Mouse (Mus musculus): ENCODE measurements at regions not wholly inside any gene's neighbourhood (a gene's known extent, or its start where the extent isn't known, plus 50 kb on each side); places are given as distances from the start of the nearest gene placed in this dataset.

DNA sequence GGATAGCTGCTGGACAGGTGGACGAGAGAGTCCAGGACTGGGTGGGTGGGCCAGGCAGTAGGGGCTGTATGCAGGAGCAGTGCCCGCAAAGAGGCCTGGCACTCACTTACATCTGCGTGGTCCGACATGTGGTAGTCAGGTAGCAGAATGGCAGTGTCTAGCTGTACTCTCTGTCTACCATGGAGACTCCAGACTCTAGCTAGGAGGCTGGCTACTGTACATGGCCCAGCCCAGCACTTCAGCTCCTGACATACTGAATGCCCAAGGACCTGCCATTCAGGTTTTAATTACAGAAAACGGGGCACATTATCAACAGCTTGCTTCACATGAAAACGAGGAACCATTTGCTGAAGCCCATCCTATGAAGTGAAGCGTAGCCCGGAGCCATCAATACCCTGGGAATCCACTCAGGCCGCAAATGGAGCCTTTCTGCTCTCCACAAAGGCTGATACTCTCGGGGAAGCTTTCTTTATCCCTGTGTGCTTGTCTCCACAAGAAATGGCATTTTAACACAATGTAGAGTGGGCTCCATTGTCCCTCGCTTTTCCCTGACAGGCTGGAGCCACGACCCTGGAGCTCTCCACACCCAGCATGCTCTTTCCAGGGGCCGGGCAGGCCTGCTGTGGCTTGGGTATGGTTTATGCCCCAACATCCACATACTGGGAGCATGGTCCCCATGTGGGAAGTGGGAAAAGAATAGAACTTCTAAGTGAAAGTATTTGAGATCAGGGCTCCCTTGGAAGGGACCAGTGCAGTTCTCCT is 110.6 kb upstream of the A530016L24Rik start:
- DNase-seq (ENCODE audit: low spot score): no peak

DNA sequence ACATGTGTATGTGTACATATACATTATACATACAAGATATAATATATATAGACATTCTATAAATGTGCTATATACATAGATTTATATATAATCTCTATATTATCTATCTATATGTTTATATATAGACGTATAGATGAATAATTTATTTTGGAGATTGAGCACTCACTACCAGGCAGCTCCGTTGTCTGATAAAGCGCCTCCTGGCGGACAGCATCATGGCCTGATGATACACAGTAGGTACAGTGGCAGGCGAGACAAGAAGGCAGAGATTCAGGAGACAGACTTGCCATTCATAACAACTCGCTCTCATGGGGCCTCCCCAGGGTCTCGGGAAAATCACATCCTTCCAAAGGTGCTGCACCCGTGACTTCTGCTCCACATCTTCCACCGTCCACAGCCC is 101.4 kb upstream of the A530016L24Rik start:
- no peak for DNase-seq (ENCODE audit: low spot score)

DNA sequence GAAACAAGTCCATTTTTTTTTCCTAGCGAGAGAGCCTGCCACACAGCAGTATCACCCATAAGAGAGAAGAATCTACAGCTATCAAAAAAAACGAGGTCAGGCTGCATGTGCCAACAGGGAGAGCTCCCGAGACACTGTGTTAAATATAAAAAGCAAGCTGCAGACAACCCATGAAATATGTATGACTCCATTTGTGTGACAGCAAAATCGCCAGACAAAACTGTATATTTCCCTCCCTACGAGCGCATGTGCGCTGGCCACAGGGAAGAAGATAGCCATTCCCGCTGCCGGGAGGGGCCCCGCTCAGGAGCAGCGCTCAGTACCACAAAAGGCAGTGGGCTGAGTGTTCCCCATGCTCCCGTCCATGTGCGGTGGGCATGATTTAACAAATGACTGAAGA is 93.3 kb upstream of the A530016L24Rik start:
- DNase-seq (ENCODE audit: low spot score): no peak

DNA sequence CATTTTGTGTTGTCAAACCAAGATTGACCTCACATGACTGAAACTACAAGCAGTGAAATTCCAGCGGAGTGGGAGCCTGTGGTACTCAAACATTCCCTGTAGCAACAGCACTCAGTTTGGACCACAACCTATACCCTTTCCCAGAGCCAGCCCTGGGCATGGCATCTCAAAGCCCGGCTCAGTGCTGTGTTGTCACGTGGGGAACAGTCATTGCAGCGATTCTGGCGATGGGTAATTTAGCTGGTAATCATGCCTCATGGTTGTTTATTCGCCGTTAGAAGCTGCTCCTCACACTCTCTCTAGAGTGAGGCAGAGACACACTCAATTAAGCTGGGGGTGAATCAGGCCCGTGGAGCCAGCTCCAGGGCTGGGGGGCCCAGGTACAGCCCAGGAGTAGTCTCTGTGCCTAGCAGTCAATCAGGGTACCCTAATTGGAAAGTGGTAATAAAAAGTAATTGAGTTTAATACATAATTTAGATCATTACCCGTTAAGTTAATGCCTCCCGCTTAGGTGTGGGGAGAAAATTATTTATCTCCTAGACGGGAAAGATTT is 85.5 kb upstream of the A530016L24Rik start:
- DNase-seq (ENCODE audit: low spot score): no peak

DNA sequence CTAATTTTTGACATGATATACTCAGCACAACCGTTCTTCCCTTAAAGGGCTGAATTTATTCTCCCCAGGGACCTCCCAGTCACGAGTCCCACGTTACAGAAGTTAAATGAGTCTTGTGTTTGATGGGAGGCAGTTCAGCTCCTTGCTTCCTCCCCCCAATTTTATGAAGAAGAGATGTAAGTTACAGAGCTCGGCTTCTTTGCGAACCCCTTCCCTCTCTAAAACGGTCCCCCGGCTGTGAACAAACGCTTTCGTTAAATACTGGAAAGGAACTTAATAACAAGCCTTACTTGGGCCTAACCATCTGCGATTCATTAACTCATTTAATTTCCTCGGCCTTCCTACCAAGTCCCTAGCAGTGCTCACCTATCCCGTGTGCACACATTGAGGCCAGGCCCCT is 84.9 kb upstream of the A530016L24Rik start:
- DNase-seq (ENCODE audit: low spot score): no peak

DNA sequence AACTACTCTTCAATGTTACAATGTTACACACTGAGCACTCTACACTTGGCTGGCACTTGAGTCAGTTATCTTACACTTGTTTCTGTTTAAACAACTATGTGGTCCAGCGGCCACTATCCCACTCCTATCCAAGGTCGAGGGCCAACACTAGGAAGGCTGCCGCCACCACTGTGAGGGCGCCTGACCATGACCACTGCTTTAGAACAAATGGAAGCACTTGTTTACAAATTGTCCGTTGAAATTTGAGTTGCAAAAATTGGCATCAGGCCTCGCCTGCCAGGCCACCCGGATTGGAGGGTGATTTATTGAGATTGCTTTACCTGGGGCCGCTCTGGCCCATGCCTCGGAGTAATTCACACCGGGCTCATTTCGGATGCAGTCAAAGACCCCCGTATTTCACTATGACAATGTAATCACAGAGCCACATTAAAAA is 83.5 kb upstream of the A530016L24Rik start:
- no peak for DNase-seq (ENCODE audit: low spot score)

DNA sequence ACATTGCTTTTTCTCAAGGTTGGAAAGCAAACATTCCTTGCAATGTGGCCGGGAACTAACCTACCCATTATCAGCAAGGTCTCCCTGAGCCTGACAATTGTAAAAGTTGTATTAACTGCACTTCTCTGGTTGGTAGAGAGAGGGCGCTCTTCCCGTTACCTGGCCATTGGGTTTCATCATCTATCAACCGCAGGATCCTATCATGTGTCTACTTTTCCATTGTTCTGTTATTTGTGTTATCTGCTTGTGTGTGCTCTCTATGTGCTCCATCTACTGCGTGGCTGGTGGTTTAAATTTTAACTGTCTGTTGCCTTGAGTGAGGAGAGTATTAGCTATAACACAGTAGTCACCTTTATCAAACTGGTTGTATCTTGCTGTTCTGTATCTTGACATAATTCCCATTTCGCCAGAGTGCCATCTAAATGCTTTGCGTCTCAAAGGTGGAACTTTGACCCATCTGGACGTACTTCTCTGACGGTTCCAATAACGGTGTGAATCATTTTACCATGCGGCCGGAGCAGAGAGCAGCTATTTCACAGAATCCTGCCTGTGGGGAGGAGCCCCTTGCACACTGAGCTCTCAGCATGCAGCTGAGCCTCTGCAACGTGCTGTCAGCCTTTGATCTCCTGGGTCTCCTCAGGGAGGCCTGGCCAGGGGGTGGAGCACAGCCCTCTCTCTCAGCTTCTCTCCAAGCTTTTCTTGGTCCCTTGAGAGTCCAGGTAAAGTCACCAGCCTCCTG is 77.5 kb upstream of the A530016L24Rik start:
- no peak for DNase-seq (ENCODE audit: low spot score)

DNA sequence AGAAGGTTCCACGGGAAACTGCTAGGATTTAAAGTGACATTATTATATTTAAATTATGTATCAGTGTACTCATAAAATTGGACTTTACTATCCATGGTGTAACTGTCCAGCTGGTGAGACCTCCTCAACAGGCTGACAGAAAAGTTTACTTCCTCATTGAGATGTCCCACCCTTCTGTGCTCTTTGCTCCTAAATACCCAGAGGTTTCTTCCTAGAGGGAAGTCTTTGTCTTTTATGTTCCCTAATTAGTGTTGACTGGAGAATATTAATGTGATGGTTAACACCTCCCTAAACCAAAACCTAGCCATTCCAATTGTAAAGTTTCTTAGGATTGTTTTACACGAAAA is 76.9 kb upstream of the A530016L24Rik start:
- DNase-seq (ENCODE audit: low spot score): no peak

DNA sequence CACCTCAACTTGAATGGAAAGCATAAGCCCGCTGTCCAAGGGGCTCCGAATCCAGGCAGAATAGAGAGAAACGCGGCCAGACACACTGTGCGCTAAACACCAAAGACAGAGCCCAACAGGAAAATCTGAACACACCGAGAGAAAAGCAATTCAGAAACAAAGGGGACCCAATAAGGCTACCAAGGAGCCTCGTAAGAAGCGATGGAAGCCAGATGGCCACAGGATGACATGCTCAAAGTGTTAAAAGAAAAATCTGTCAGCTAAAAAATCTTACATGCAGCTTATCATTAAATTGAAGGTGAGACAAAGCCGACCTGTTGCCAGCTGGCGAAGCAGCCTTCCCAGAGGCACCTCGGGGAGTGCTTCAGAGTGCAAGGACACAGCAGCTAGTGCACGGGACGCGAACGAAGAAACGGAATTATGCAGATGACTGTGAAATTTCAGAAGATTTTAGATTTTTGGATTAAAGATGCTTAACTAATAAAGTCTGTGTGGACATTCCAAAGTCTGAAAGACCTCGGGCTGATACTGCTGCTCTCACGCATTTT is 73.2 kb upstream of the A530016L24Rik start:
- no peak for DNase-seq (ENCODE audit: low spot score)

DNA sequence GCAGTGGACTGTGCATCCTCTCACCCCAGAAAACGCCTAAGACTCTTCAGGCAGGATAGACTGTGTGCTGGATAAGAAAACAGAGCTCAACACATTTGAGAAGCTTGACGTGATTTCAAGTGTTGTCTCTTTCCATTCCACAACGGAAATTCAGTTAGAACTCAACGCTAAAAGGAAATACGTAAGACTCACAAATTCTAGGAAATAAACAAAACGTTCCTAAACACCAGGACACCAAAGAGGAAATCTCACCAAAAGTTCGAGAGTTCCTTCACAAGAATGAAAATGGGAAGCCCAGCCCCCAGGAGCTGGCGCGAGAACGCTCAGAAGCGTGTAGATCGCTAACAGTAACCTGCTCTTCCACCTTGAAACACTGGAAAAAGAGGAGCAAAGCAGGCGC is 72.7 kb upstream of the A530016L24Rik start:
- no peak for DNase-seq (ENCODE audit: low spot score)

DNA sequence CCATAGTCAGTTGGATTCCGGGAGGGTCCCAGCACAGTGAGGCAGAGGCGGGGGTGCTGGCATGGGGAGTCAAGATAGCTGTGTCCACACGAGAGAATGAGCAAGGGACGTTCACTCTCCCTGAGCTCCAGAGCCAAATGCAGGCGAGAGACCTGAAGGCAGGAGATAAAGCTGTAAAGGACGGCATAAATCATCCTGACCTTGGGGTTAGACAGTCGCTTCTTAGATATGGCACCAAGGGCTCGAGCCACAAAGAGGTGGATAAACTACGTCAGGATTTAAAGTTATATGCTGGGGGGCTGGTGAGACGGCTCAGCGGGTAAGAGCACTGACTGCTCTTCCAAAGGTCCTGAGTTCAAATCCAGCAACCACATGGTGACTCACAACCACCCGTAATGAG is 70.6 kb upstream of the A530016L24Rik start:
- no peak for DNase-seq (ENCODE audit: low spot score)

DNA sequence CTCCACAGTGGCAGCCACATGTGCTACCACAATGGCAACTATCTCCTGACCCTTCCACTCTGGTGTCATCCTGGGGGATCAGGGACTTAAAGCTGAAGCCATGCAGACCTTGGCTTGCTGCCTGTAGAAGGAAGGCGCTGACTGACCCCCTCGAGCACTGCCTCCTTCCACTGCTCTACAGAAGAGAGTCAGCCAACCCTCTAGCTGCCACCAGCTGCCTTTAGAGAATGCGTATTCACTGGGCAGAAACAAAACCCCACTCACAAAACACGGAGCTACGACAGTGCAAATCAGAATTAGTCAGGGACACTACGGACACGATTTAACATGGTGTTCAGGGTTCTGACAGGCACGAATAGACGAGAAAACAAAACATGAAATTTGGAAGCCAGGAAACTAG is 67.1 kb upstream of the A530016L24Rik start:
- no peak for DNase-seq (ENCODE audit: low spot score)

DNA sequence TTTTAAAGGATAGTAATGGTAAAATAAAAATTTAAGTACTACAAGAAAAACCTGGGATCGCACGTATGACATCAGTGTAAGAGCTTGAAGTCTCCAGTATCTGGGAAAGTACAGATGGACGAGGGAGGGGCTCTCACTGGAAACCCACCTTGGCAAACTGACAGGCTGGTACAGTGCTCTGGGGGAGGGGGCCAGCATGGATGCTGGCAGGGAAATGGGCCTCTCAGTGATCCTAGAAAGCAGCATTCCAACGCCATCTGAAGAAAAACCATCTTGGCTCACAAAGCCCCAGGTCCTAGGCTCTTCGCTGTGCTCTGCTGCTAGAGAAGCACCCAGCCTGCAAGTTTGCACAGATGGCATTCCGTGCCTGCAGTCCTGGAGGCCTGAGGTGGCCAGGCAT is 65.1 kb upstream of the A530016L24Rik start:
- no peak for DNase-seq (ENCODE audit: low spot score)

DNA sequence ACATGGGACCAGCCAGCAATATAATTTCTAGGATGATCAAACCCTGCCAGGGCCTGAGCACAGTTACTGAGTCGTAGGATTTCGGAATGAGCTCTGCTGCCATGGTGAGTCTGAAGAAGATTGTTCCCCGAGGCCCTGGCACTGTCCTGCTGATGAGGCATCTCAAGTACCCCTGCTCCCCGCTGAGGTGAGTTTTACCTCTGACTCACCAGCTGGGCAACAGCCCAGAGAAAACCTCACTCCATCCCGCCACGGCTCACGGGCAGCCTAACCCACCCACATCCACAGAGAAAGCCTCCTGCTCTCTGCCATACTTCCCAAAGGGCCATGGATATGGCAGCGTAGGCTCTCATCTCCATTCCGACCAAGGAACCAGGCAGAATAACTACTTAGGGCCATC is 62.6 kb upstream of the A530016L24Rik start:
- no peak for DNase-seq (ENCODE audit: low spot score)

DNA sequence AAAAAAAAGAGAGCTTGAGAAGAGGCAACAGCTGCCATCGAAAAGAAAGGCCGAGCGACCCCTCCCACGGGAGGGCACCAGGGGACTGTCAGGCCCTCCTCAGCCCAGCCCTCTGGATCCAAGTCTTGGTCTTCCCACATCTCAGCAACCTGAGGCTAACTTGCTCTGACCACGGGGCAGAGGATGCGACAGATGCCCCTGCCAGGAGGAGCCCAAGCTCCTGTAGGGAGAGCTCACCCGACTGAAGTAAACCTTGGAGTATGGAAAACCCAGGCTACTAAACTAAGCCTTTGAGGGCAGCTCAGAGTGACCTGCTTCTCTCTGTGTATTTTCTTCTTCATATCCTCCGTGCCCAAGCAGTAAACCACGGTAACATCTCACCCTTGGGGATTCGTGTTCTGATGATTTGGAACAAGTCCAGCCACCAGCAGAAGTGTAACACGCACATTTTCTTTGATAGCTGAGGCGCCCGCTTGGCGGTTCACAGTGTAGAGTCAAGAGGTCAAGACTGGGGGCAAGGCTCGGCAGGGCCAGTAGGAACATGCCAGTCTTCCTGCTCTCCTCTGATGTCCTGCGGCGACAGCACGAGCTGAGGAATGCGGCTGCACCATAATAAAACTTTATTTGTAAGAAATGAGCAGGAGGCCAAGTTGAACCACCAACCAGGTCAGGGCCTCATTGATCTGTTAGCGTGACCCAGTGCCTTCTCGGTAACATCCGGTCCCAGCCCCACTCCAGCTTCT is 59.0 kb upstream of the A530016L24Rik start:
- no peak for DNase-seq (ENCODE audit: low spot score)

DNA sequence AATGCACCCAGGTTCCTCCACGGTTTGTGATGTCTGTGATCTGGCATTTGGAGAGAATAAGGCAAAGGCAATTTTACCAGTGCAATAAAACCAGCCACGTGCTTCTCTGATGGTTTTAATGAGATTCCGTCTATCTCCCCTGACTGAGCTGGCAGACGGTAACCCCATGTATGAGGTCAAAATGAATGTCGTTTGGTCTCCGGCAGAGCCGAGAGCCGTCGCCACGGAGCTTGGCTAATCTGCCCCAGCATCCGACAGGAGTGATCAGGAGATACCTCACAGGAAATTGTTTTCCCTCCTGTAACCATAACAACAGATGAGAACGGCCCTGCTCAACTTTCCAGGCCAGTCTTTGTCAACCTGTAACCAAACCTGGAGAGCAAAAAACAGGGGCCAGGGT is 55.9 kb upstream of the A530016L24Rik start:
- DNase-seq (ENCODE audit: low spot score): no peak

DNA sequence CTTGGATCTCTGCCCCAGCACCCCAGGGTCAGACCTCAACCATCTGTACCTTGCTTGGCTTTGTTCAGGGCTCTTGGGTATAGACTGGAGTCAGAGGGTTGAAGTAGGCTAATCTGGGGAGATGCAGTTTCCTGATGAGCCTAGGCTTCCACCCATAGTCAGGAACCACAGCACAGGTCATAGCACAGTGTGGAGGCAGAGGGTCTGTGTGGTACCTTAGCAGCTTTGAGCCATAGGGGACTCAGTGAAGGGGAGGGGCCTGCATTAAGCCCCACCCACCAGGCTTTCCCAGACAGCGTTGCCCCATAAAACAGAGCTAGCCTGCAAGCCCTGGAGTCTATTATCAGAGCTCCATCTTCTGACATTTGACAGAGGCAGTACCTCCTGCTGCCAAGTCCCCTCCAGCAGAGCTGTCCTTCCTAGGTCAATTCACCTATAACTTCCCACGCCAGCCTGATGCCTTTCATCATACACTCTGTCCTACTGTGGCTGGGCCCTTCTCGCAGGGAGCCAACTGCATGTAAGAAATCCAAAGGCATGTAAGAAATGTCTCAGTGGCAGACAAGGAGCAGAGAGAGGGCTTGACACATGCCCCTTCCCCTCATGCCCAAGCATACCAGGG is 54.5 kb upstream of the A530016L24Rik start:
- DNase-seq (ENCODE audit: low spot score): no peak

DNA sequence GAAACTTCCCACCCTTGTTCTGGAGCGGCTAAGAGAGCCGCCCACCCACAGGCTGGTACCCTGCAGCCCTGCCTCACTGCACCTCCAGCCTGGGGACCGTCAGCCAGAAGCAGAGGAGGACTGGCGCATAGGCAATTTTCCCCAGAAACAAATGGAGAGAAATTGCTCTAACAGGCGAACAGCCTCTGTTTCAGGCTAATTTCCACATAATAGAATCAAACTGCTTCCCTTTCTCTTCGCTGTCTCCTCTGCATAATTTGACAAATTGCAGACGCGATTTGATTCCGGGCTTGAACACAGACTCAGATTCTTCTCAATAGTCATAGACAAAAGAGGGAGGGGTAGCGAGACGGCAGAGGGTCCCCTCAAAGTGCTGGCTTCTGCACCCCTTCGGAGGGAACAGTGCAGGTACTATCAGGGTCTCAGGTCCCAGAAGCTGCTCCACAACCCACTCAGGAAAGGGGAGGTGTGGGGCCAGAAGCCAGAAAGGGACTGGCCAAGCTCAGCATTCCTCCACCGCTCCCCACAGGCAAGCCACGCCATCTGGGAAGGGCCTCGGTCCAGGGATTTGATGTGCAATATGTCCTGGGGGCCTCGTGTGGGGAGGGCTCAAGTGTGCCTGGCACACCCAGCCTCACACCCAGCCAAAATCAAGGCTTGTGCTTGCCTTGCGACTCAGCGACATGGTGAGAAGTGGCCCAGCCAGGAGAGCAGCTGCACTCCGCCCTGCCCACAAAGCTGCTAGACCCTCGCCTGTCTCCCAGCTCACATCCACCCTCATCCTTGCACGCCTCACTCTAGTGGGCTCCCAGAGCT is 53.7 kb upstream of the A530016L24Rik start:
- DNase-seq (ENCODE audit: low spot score): no peak

DNA sequence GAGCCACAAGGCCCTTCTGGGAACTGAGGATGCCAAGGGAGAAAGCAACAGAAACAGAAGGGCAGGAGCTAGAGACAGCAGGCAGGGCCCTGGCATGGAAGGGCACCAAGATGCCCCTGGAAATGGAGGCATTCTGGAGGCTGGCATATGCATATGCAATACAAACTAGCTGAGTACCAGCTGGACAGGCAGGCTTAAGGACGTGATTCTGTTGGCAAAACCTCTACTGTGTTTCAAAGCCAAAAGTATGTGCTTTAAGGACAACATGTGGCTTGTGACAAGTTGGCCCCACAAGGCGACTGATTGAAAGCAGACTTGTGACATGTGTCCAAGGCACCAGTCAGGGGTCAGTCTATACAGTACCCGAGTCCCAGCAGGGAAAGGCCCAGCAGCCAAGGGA is 52.2 kb upstream of the A530016L24Rik start:
- DNase-seq (ENCODE audit: low spot score): no peak

DNA sequence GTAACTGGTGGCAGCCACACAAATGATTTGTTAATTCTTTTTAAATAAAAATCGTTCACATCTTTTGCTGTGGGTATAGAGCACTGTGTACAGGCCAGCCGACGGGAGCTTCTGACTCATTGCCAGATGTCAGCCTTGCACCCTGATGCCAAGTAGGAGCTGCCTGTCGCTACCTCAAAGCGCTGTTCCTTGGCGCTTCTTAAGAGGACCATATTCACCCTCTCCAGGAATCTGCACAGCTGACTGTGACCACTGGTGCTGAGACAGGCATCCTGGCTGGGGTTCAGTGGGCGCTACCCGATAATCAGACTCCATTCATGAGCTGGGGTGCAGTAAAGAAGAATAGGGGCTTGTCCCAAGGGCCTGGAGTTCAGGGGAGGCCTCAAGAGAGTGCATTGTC is 51.0 kb upstream of the A530016L24Rik start:
- DNase-seq (ENCODE audit: low spot score): no peak

Data from left cerebral cortex, adult 11 months (tissue).